Mouse (Mus musculus) midbrain, embryonic 15.5 days (tissue): ENCODE measurements around the gene Fxyd2. TPM values are rescaled to one million over a fixed set of nuclear protein-coding genes. Genes with fewer than 3 reads are reported as not detected.
A peak's percentile ranks its signal among the peaks of the same experiment; 100 is the strongest.

ENCODE experiments used
- ATAC-seq: fragments of 200-750 bp; cut with Nextera tagmentation; replicated peaks from 2 replicates; pipeline ENCODE4 v1.8.0; 2017; ENCODE audit warnings: moderate TSS enrichment
- H3K27ac ChIP-seq: fragments of 300-500 bp; sonication (generic); 2 replicates; pipeline ENCODE4 v1.5.1; 2015; ENCODE audit warnings: mild to moderate bottlenecking, inconsistent platforms
- H3K27me3 ChIP-seq: fragments of 300-500 bp; sonication (generic); replicated peaks from 2 replicates; pipeline ENCODE4 v1.6.1; 2015; ENCODE audit warnings: inconsistent platforms
- H3K36me3 ChIP-seq: fragments of 300-500 bp; sonication (generic); replicated peaks from 2 replicates; pipeline ENCODE4 v1.6.1; 2015; ENCODE audit warnings: inconsistent platforms
- H3K4me1 ChIP-seq: fragments of 300-500 bp; sonication (generic); 2 replicates; pipeline ENCODE4 v1.6.1; 2015; ENCODE audit warnings: inconsistent platforms
- H3K4me2 ChIP-seq: fragments of 300-500 bp; sonication (generic); 2 replicates; pipeline ENCODE4 v1.6.1; 2015; ENCODE audit warnings: inconsistent platforms, mild to moderate bottlenecking, moderate library complexity
- H3K4me3 ChIP-seq: fragments of 300-500 bp; sonication (generic); 2 replicates; pipeline ENCODE4 v1.5.1; 2015; ENCODE audit warnings: mild to moderate bottlenecking, inconsistent platforms
- H3K9ac ChIP-seq: fragments of 300-500 bp; sonication (generic); 2 replicates; pipeline ENCODE4 v1.6.1; 2015; ENCODE audit warnings: mild to moderate bottlenecking, inconsistent platforms
- H3K9me3 ChIP-seq: fragments of 300-500 bp; sonication (generic); 2 replicates; pipeline ENCODE4 v1.6.1; 2016; ENCODE audit warnings: inconsistent platforms
- WGBS: fragments of 180-500 bp; shearing (Covaris S2); methylation state at CpG from one replicate; pipeline ENCODE4 v1.1.7; 2015; ENCODE audit warnings: mixed read lengths; 5-methylcytosine and 5-hydroxymethylcytosine counted together
- polyA plus RNA-seq: library from polyadenylated mRNA; unstranded; fragments of >200 nt; fragmentation: Nextera tagmentation; extraction: Ambion mirVana; gene quantifications from 2 replicates; pipeline ENCODE4 v1.2.1, GENCODE M21; 2015

Gene Fxyd2
- polyA plus RNA-seq, 1 experiment from 2014 or later = 10.4 TPM

GRCm38 (mm10) chr9:45412700-45413477 is 13.4 kb downstream of the Fxyd2 start:
- Histone ChIP-seq H3K9ac (no peak overlapping the region), H3K9me3 (no peaks in the 10 kb centered on the region), H3K4me2 (no peak overlapping the region), H3K4me1 (peaks cover 13% of the 10 kb centered on the region), H3K36me3 (no peaks in the 10 kb centered on the region), H3K4me3 (no peak overlapping the region), H3K27ac (no peak overlapping the region), H3K27me3 (no peaks in the 10 kb centered on the region)
- ATAC-seq = no peak
- 73% methylated on average over 4 of the region's 4 CpGs for WGBS

- Histone ChIP-seq H3K9me3 (no peaks in the 10 kb centered on the region), H3K4me2 (no peak overlapping the region), H3K4me1 (peaks cover 7% of the 10 kb centered on the region), H3K4me3 (no peak overlapping the region), H3K36me3 (no peaks in the 10 kb centered on the region), H3K27me3 (no peaks in the 10 kb centered on the region), H3K9ac (no peak overlapping the region), H3K27ac (no peak overlapping the region)
- ATAC-seq = no peak
- 59% methylated on average over 5 of the region's 5 CpGs for WGBS
Observed at GRCm38 (mm10) chr9:45413478-45414140, 14.1 kb downstream of the Fxyd2 start.

GRCm38 (mm10) chr9:45415912-45416311 is 16.4 kb downstream of the Fxyd2 start:
- Histone ChIP-seq H3K9me3 (no peaks in the 10 kb centered on the region), H3K4me3 (no peak overlapping the region), H3K4me1 (peaks cover 7% of the 10 kb centered on the region), H3K27ac (no peak overlapping the region), H3K36me3 (no peaks in the 10 kb centered on the region), H3K4me2 (no peak overlapping the region), H3K9ac (no peak overlapping the region), H3K27me3 (no peaks in the 10 kb centered on the region)
- WGBS = 43% methylated on average over 4 of the region's 4 CpGs
- no peak for ATAC-seq

- peaks cover 3% of the 10 kb centered on the region for H3K4me1 ChIP-seq
- no peak overlapping the region for H3K4me2 ChIP-seq
- ATAC-seq = no peak; the same call in 1 of the 2 replicates
- no peaks in the 10 kb centered on the region for H3K36me3 ChIP-seq
- no peak overlapping the region for H3K9ac ChIP-seq
- no peak overlapping the region for H3K27ac ChIP-seq
- H3K27me3 ChIP-seq = no peaks in the 10 kb centered on the region
- 28% methylated on average over 8 of the region's 8 CpGs for WGBS
- H3K9me3 ChIP-seq = no peaks in the 10 kb centered on the region
- H3K4me3 ChIP-seq = no peak overlapping the region
Observed at GRCm38 (mm10) chr9:45417245-45417644, 17.8 kb downstream of the Fxyd2 start.

- no peaks in the 10 kb centered on the region for H3K4me1 ChIP-seq
- no peak overlapping the region for H3K4me2 ChIP-seq
- no peak overlapping the region for H3K4me3 ChIP-seq
- 61% methylated on average over 8 of the region's 8 CpGs for WGBS
- no peaks in the 10 kb centered on the region for H3K9me3 ChIP-seq
- no peaks in the 10 kb centered on the region for H3K27me3 ChIP-seq
- no peaks in the 10 kb centered on the region for H3K36me3 ChIP-seq
- H3K27ac ChIP-seq = no peak overlapping the region
- no peak for ATAC-seq
- no peak overlapping the region for H3K9ac ChIP-seq
Observed at GRCm38 (mm10) chr9:45418252-45418651, 18.8 kb downstream of the Fxyd2 start.

- no peak for ATAC-seq
Observed at GRCm38 (mm10) chr9:45421209-45421608, 21.7 kb downstream of the Fxyd2 start.

GRCm38 (mm10) chr9:45422761-45423298 is 23.4 kb downstream of the Fxyd2 start:
- Histone ChIP-seq H3K27ac (no peak overlapping the region), H3K9ac (no peak overlapping the region), H3K4me1 (no peaks in the 10 kb centered on the region), H3K4me3 (no peak overlapping the region), H3K9me3 (no peaks in the 10 kb centered on the region), H3K4me2 (no peak overlapping the region), H3K27me3 (no peaks in the 10 kb centered on the region), H3K36me3 (no peaks in the 10 kb centered on the region)
- WGBS = 74% methylated on average over 7 of the region's 7 CpGs
- ATAC-seq = no peak

More at GRCm38 (mm10) chr9:45421209-45421608, 21.7 kb downstream of the Fxyd2 start:
- H3K4me2 ChIP-seq = no peak overlapping the region
- H3K4me1 ChIP-seq = no peaks in the 10 kb centered on the region
- no peak overlapping the region for H3K27ac ChIP-seq
- H3K9ac ChIP-seq = no peak overlapping the region
- H3K36me3 ChIP-seq = no peaks in the 10 kb centered on the region
- WGBS = 61% methylated on average over 8 of the region's 8 CpGs
- no peaks in the 10 kb centered on the region for H3K9me3 ChIP-seq
- no peaks in the 10 kb centered on the region for H3K27me3 ChIP-seq
- no peak overlapping the region for H3K4me3 ChIP-seq

- Histone ChIP-seq H3K4me2 (no peak within 1 kb of the TSS), H3K9ac (no peak within 1 kb of the TSS), H3K4me3 (no peak within 1 kb of the TSS), H3K4me1 (peaks cover 13% of the 10 kb centered on the region), H3K27me3 (0 out of 2 replicates have a peak, but pooled peaks cover 7% of the 10 kb centered on the region), H3K27ac (no peak within 1 kb of the TSS), H3K9me3 (no peaks in the 10 kb centered on the region), H3K36me3 (no peaks in the 10 kb centered on the region)
- no peak for ATAC-seq
- WGBS = 89% methylated on average over 4 of the region's 4 CpGs
Observed at GRCm38 (mm10) chr9:45426456-45426855, 27.0 kb downstream of the Fxyd2 start, which contains the start of gene Dscaml1. Gene Dscaml1 (plus strand): TSS chr9:45426628.

GRCm38 (mm10) chr9:45429392-45429791 is 29.9 kb downstream of the Fxyd2 start:
- peak overlapping the region; percentile 81; the same call in 1 of the 2 replicates for H3K27ac ChIP-seq
- peak overlapping the region; percentile 71; the same call in 1 of the 2 replicates for H3K4me3 ChIP-seq
- peaks cover 36% of the 10 kb centered on the region for H3K4me1 ChIP-seq
- H3K9ac ChIP-seq = no peak overlapping the region
- no peaks in the 10 kb centered on the region for H3K36me3 ChIP-seq
- WGBS = 29% methylated on average over 5 of the region's 5 CpGs
- ATAC-seq = no peak
- H3K27me3 ChIP-seq = 0 out of 2 replicates have a peak, but pooled peaks cover 7% of the 10 kb centered on the region
- no peaks in the 10 kb centered on the region for H3K9me3 ChIP-seq
- peak overlapping the region; percentile 86; the same call in 1 of the 2 replicates for H3K4me2 ChIP-seq

- Histone ChIP-seq H3K4me2 (peak overlapping the region; percentile 86), H3K36me3 (no peaks in the 10 kb centered on the region), H3K27me3 (0 out of 2 replicates have a peak, but pooled peaks cover 7% of the 10 kb centered on the region), H3K27ac (peak overlapping the region; percentile 81), H3K9ac (peak overlapping the region; percentile 76), H3K4me1 (peaks cover 43% of the 10 kb centered on the region), H3K9me3 (no peaks in the 10 kb centered on the region), H3K4me3 (peak overlapping the region; percentile 71)
- peak; percentile 59; the same call in 1 of the 2 replicates for ATAC-seq
- 3% methylated on average over 54 of the region's 54 CpGs for WGBS
Observed at GRCm38 (mm10) chr9:45429951-45430697, 30.7 kb downstream of the Fxyd2 start.

- H3K4me3 ChIP-seq = peak overlapping the region; percentile 71
- H3K9me3 ChIP-seq = no peaks in the 10 kb centered on the region
- H3K36me3 ChIP-seq = no peaks in the 10 kb centered on the region
- no peak for ATAC-seq
- 1% methylated on average over 9 of the region's 17 CpGs for WGBS
- peak overlapping the region; percentile 86 for H3K4me2 ChIP-seq
- H3K27ac ChIP-seq = peak overlapping the region; percentile 81
- H3K27me3 ChIP-seq = 0 out of 2 replicates have a peak, but pooled peaks cover 7% of the 10 kb centered on the region
- peaks cover 47% of the 10 kb centered on the region for H3K4me1 ChIP-seq
- H3K9ac ChIP-seq = peak overlapping the region; percentile 76
Observed at GRCm38 (mm10) chr9:45430698-45430959, 31.2 kb downstream of the Fxyd2 start.

- peak overlapping the region; percentile 76 for H3K9ac ChIP-seq
- H3K4me3 ChIP-seq = peak overlapping the region; percentile 71
- peak overlapping the region; percentile 81 for H3K27ac ChIP-seq
- H3K36me3 ChIP-seq = no peaks in the 10 kb centered on the region
- no peaks in the 10 kb centered on the region for H3K9me3 ChIP-seq
- 1% methylated on average over 26 of the region's 26 CpGs for WGBS
- H3K4me1 ChIP-seq = peaks cover 52% of the 10 kb centered on the region
- no peak for ATAC-seq
- H3K27me3 ChIP-seq = 0 out of 2 replicates have a peak, but pooled peaks cover 7% of the 10 kb centered on the region
- H3K4me2 ChIP-seq = peak overlapping the region; percentile 86
Observed at GRCm38 (mm10) chr9:45431150-45431549, 31.7 kb downstream of the Fxyd2 start.
